In the genomic region with DNA sequence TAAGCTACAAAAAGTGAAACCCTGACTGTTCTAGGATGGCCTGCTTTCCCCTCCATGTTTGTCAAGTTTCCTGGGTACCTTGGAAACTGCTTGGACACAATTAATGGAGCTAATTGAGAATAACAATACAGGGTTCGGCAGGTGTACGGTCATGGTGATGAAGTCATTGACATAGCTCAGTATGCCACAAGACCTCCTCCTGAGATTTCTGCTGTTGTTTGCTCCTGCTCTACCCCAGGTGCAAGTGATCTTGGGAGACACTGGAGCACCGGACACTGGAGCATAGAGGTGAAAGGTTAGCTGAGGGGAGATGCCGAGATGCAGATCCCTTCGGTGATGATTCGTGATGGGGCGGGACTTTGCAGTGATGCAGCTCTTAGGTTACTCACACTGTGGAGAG, we compare ENCODE assay signal across 24 mouse cellular contexts. TPM values are rescaled to one million over a fixed set of nuclear protein-coding genes. Genes with fewer than 3 reads are reported as not detected.
DNase-seq lines count a peak whose midpoint lies in the region; TF ChIP-seq lines count a peak whose summit lies in the region.
"Had no signal": no experiment of that assay in that cellular context is flagged by ENCODE, and none has a peak within 500 bp of the region (broad histone marks: within the 10 kb centered on the region; RNA-seq: fewer than 3 reads in every experiment).

No protein-coding gene starts in this region.

- no peaks in the 10 kb centered on the region for H3K79me3 ChIP-seq in C2C12 (ENCODE audit: low read depth)

- H3K4me1 ChIP-seq in E14TG2a.4 (replicated peaks; ENCODE audit: low read depth, low read length) (peaks cover 62% of the 10 kb centered on the region), ES-E14 (ENCODE audit: control insufficient read depth in 2 of 2, insufficient read depth in 2 of 2, low read length in 2 of 2, poor library complexity in 1 of 2) (peaks cover 4 to 7% of the 10 kb centered on the region in 2 experiments; a peak in 3 of 4 replicates)
- H3K4me1 ChIP-seq: embryonic facial prominence, embryonic 13.5 days; forebrain, embryonic 13.5 days; hindbrain, embryonic 13.5 days; intestine, embryonic 15.5 days had no signal

- in situ Hi-C loops in ES-E14 (cut with MboI; ENCODE audit: low sequenced_read_pairs in 2 of 2, unreplicated experiment in 2 of 2): no loop called here

- no peak overlapping the region; the same call in 1 of the 2 replicates for H3K27ac ChIP-seq in ES-E14 (ENCODE audit: insufficient read depth, low read depth, low read length, poor library complexity, severe bottlenecking)
- H3K27ac ChIP-seq: embryonic facial prominence, embryonic 13.5 days; forebrain, embryonic 10.5 days; forebrain, embryonic 13.5 days; hindbrain, embryonic 10.5 days; hindbrain, embryonic 13.5 days; intestine, embryonic 15.5 days had no signal

- H3ac ChIP-seq in C2C12 (ENCODE audit: control insufficient read depth, insufficient read length, low read depth): peak overlapping the region; percentile 38

- no peaks in the 10 kb centered on the region for H3K79me2 ChIP-seq in C2C12 (ENCODE audit: control insufficient read depth, insufficient read depth)

- TF ChIP-seq CTCF in C2C12 (IDR thresholded peaks at IDR 0.05; ENCODE audit: control insufficient read depth, insufficient read depth, insufficient read length) (no peak), E14TG2a.4 (conservative IDR thresholded peaks at IDR 0.05; ENCODE audit: low read length) (no peak)

- H3K4me3 ChIP-seq in C2C12 (ENCODE audit: insufficient read depth, poor library complexity, severe bottlenecking): no peak overlapping the region
- 0 out of 2 replicates have a peak overlapping the region, but pooled peaks have one; percentile 10 for H3K4me3 ChIP-seq in E14TG2a.4 (replicated peaks; ENCODE audit: low read length)
- H3K4me3 ChIP-seq in ES-E14 (ENCODE audit: insufficient read depth in 1 of 2, low read depth in 1 of 2, low read length in 2 of 2, poor library complexity in 1 of 2, severe bottlenecking in 1 of 2): no peak overlapping the region
- H3K4me3 ChIP-seq: embryonic facial prominence, embryonic 13.5 days; forebrain, embryonic 10.5 days; forebrain, embryonic 13.5 days; hindbrain, embryonic 10.5 days; hindbrain, embryonic 13.5 days; intestine, embryonic 15.5 days had no signal

- H3K9me3 ChIP-seq in E14TG2a.4 (ENCODE audit: low read length) (no peaks in the 10 kb centered on the region), ES-E14 (ENCODE audit: control insufficient read depth, insufficient read depth, low read depth, low read length) (no peaks in the 10 kb centered on the region)
- H3K9me3 ChIP-seq: embryonic facial prominence, embryonic 13.5 days; forebrain, embryonic 10.5 days; forebrain, embryonic 13.5 days; hindbrain, embryonic 10.5 days; hindbrain, embryonic 13.5 days; intestine, embryonic 15.5 days had no signal

- DNase-seq in ES-E14 (ENCODE audit: low read depth, low spot score): peak; percentile 57
- no peak for DNase-seq in adrenal gland, postnatal 14 days
- no peak for DNase-seq in thymus, postnatal 0 days (ENCODE audit: low spot score)
- DNase-seq in right cerebral cortex, adult 2 months (ENCODE audit: low spot score in 2 of 2): no peak
- DNase-seq: adrenal gland, postnatal 10 days; cerebellum, adult 11 months; cerebellum, adult 2 months; cerebellum, adult 9-11 months; cerebellum, postnatal 25 days; gastrocnemius, postnatal 10 days; gastrocnemius, postnatal 36 days; heart, postnatal 36 days; kidney, adult 11 months had no signal

- H3K9ac ChIP-seq in ES-E14 (ENCODE audit: insufficient read depth, low read depth, low read length, poor library complexity, severe bottlenecking): no peak overlapping the region
- H3K9ac ChIP-seq: embryonic facial prominence, embryonic 13.5 days; forebrain, embryonic 13.5 days; hindbrain, embryonic 13.5 days; intestine, embryonic 15.5 days had no signal

- H3K27me3 ChIP-seq in C2C12 (ENCODE audit: control insufficient read depth, insufficient read depth, insufficient read length) (no peaks in the 10 kb centered on the region), E14TG2a.4 (ENCODE audit: insufficient read depth, low read length) (peaks cover 4% of the 10 kb centered on the region; the same call in 1 of the 2 replicates)
- H3K27me3 ChIP-seq: CH12.LX; embryonic facial prominence, embryonic 13.5 days; forebrain, embryonic 13.5 days; hindbrain, embryonic 13.5 days; intestine, embryonic 15.5 days had no signal

- no peaks in the 10 kb centered on the region for H3K36me3 ChIP-seq in C2C12 (ENCODE audit: control insufficient read depth, insufficient read depth)
- H3K36me3 ChIP-seq in E14TG2a.4 (ENCODE audit: insufficient read depth, low read length): no peaks in the 10 kb centered on the region
- H3K36me3 ChIP-seq in ES-E14 (ENCODE audit: control insufficient read depth, insufficient read depth, low read length, poor library complexity, severe bottlenecking): no peaks in the 10 kb centered on the region
- H3K36me3 ChIP-seq: embryonic facial prominence, embryonic 13.5 days; forebrain, embryonic 10.5 days; hindbrain, embryonic 10.5 days; hindbrain, embryonic 13.5 days; intestine, embryonic 15.5 days had no signal

TF ChIP-seq in C2C12, 6 proteins besides CTCF, POLR2A, EP300 and RAD21:
- TF ChIP-seq USF1 (IDR thresholded peaks at IDR 0.05; ENCODE audit: low read depth) (no peak), FOSL1 (IDR thresholded peaks at IDR 0.05; ENCODE audit: insufficient read depth, low read length, poor library complexity, severe bottlenecking) (no peak), MYOG (IDR thresholded peaks at IDR 0.05; ENCODE audit: control insufficient read depth, extremely low read depth, insufficient read length) (no peak), MYOD1 (IDR thresholded peaks at IDR 0.05; ENCODE audit: control insufficient read depth, insufficient read length, low read depth) (no peak), CEBPB (IDR thresholded peaks at IDR 0.05; ENCODE audit: low read depth) (no peak), MAX (IDR thresholded peaks at IDR 0.05) (no peak)

TF ChIP-seq in ES-E14, 5 proteins besides CTCF, POLR2A, EP300 and RAD21:
- no peak for TF ChIP-seq HCFC1 (IDR thresholded peaks at IDR 0.05; ENCODE audit: borderline replicate concordance, insufficient read depth, low read length)
TF ChIP-seq in ES-E14: peak in this region for 0.

RNA-seq across cellular contexts. Expression of a gene that starts 18.2 kb away (rescaled TPM):
- polyA plus RNA-seq in C2C12 (2012; fragmentation: generic; extraction: Trizol): 0.23 TPM
- total RNA-seq in ES-E14 (2012; rRNA removed): not detected in 2 replicates
- total RNA-seq in adrenal gland, postnatal 14 days (2021): 0.23 TPM in 1 of 2 replicates, not detected in the other
- polyA plus RNA-seq in thymus, postnatal 0 days (2015; fragmentation: Nextera tagmentation; extraction: Ambion mirVana): 0.23 and 0.53 TPM in 2 replicates
- total RNA-seq: adrenal gland, postnatal 4 days; CH12.LX; gastrocnemius, adult 18-20 months; gastrocnemius, postnatal 10 days; gastrocnemius, postnatal 36 days; heart, postnatal 36 days had no signal
- polyA plus RNA-seq: cerebellum, adult 2 months had no signal

RNA-seq across cellular contexts. Expression of a gene that starts 21.9 kb away (rescaled TPM):
- polyA plus RNA-seq in C2C12 (2012; fragmentation: generic; extraction: Trizol): 5.8 TPM
- 5.3 and 9.7 TPM in 2 replicates for total RNA-seq in ES-E14 (2012; rRNA removed)
- 15.7 and 17.5 TPM in 2 replicates for total RNA-seq in adrenal gland, postnatal 14 days (2021)
- 12.8 and 16.8 TPM in 2 replicates for polyA plus RNA-seq in thymus, postnatal 0 days (2015; fragmentation: Nextera tagmentation; extraction: Ambion mirVana)

RNA-seq across cellular contexts. Expression of a gene that starts 21.9 kb away (rescaled TPM):
- 205 TPM for polyA plus RNA-seq in C2C12 (2012; fragmentation: generic; extraction: Trizol)
- total RNA-seq in ES-E14 (2012; rRNA removed): 218 and 267 TPM in 2 replicates
- total RNA-seq in adrenal gland, postnatal 14 days (2021): 108 and 120 TPM in 2 replicates
- polyA plus RNA-seq in thymus, postnatal 0 days (2015; fragmentation: Nextera tagmentation; extraction: Ambion mirVana): 169 and 186 TPM in 2 replicates

RNA-seq across cellular contexts. Expression of a gene that starts 41.0 kb away (rescaled TPM):
- 4.0 TPM for polyA plus RNA-seq in C2C12 (2012; fragmentation: generic; extraction: Trizol)
- 11.0 and 14.6 TPM in 2 replicates for total RNA-seq in ES-E14 (2012; rRNA removed)
- 3.1 and 4.1 TPM in 2 replicates for total RNA-seq in adrenal gland, postnatal 14 days (2021)
- polyA plus RNA-seq in thymus, postnatal 0 days (2015; fragmentation: Nextera tagmentation; extraction: Ambion mirVana): 4.6 and 5.4 TPM in 2 replicates
